Mouse (Mus musculus) liver, embryonic 14.5 days (tissue): ENCODE measurements around the gene Rps4x. TPM values are rescaled to one million over a fixed set of nuclear protein-coding genes. Genes with fewer than 3 reads are reported as not detected.

Experiments used
- ATAC-seq: fragments of 200-750 bp; cut with Nextera tagmentation; 2 replicates; pipeline ENCODE4 v1.8.0; 2017; ENCODE audit warnings: moderate number of reproducible peaks, mild to moderate bottlenecking, moderate library complexity; ENCODE audit not compliant: insufficient read depth
- DNase-seq, 3 experiments: peaks; one replicate each; pipeline ENCODE4 v3.0.0-alpha.2; 2012 to 2013; ENCODE audit warnings: low read depth in 3 of 3, low spot score in 3 of 3
- H3K27ac ChIP-seq: fragments of 300-500 bp; sonication (generic); 2 replicates; pipeline ENCODE4 v1.5.1; 2014; ENCODE audit warnings: moderate library complexity, mild to moderate bottlenecking, control low read depth, inconsistent platforms
- H3K27me3 ChIP-seq: fragments of 300-500 bp; sonication (generic); 2 replicates; pipeline ENCODE4 v1.6.1; 2014; ENCODE audit warnings: mild to moderate bottlenecking, low read length, moderate library complexity; ENCODE audit not compliant: control insufficient read depth, insufficient read depth
- H3K36me3 ChIP-seq: fragments of 300-500 bp; sonication (generic); replicated peaks from 2 replicates; pipeline ENCODE4 v1.6.1; 2014; ENCODE audit warnings: low read depth; ENCODE audit not compliant: control insufficient read depth, insufficient read depth
- H3K4me1 ChIP-seq, 2 experiments: fragments of 200-500 bp in 1 of 2; fragments of 300-500 bp in 1 of 2; sonication (generic) in 1 of 2; replicated peaks; 2 replicates each; pipeline ENCODE4 v1.6.1; 2012 to 2014; ENCODE audit warnings: antibody characterized with exemption in 1 of 2, inconsistent platforms in 1 of 2, low read length in 1 of 2; ENCODE audit not compliant: control insufficient read depth in 2 of 2, insufficient read depth in 2 of 2
- H3K4me2 ChIP-seq: fragments of 300-500 bp; sonication (generic); 2 replicates; pipeline ENCODE4 v1.6.1; 2014; ENCODE audit warnings: low read depth, mild to moderate bottlenecking, control low read depth, moderate library complexity
- H3K4me3 ChIP-seq, 2 experiments: fragments of 200-500 bp in 1 of 2; fragments of 300-500 bp in 1 of 2; sonication (generic) in 1 of 2; 2 replicates each; pipeline ENCODE4 v1.5.1; 2012 to 2014; ENCODE audit warnings: low read depth in 2 of 2, low read length in 2 of 2, mild to moderate bottlenecking in 2 of 2, control low read depth in 1 of 2, inconsistent platforms in 1 of 2, moderate library complexity in 1 of 2; ENCODE audit not compliant: insufficient read depth in 1 of 2
- H3K9ac ChIP-seq: fragments of 300-500 bp; sonication (generic); replicated peaks from 2 replicates; pipeline ENCODE4 v1.6.1; 2014; ENCODE audit warnings: mild to moderate bottlenecking, control low read depth, moderate library complexity
- H3K9me3 ChIP-seq: fragments of 300-500 bp; sonication (generic); 2 replicates; pipeline ENCODE4 v1.6.1; 2016; ENCODE audit warnings: low read length, mixed read lengths; ENCODE audit not compliant: control insufficient read depth
- CTCF ChIP-seq: IDR thresholded peaks from 2 replicates; pipeline ENCODE4 v1.5.1; 2016; ENCODE audit warnings: antibody characterized with exemption, low read depth, control low read depth
- EP300 ChIP-seq: IDR thresholded peaks from 2 replicates; pipeline ENCODE4 v1.6.1; 2016; ENCODE audit warnings: antibody characterized with exemption, low read depth
- WGBS: fragments of 180-500 bp; shearing (Covaris S2); extraction: QIAGEN DNeasy Blood & Tissue Kit; methylation state at CpG from one replicate; pipeline ENCODE4 v1.1.7; 2014; ENCODE audit not compliant: insufficient replicate concordance; 5-methylcytosine and 5-hydroxymethylcytosine counted together
- polyA plus RNA-seq, 2 experiments: library from polyadenylated mRNA; depleted of rRNA in 1 of 2; stranded (reverse) in 1 of 2; unstranded in 1 of 2; fragments of >200 nt; fragmentation: Nextera tagmentation in 1 of 2; extraction: Ambion mirVana in 1 of 2; gene quantifications; 2 replicates each; pipeline versions ENCODE4 v1.2.1 to v1.2.3; 2012 to 2014

The Rps4x gene
- polyA plus RNA-seq, 2 experiments: 625 to 1,018 TPM

GRCm38 (mm10) chrX:102187023-102187699 lies 2.0 kb downstream of the Rps4x start:
- Histone ChIP-seq H3K9me3 (no peaks in the 10 kb centered on the region), H3K36me3 (peaks cover 31% of the 10 kb centered on the region), H3K27ac (peak overlapping the region; percentile 12; the same call in 1 of the 2 replicates), H3K4me2 (peak overlapping the region; percentile 75), H3K27me3 (no peaks in the 10 kb centered on the region), H3K4me1 (peaks cover 0 to 3% of the 10 kb centered on the region in 2 experiments; a peak in 2 of 4 replicates), H3K9ac (peak overlapping the region; percentile 83), H3K4me3 (peak overlapping the region; percentile 66 to 88)
- no peak for ATAC-seq
- no peak for DNase-seq
- WGBS: 20% methylated on average over 11 of the region's 11 CpGs
- TF ChIP-seq CTCF (no peak), EP300 (no peak)

DNA sequence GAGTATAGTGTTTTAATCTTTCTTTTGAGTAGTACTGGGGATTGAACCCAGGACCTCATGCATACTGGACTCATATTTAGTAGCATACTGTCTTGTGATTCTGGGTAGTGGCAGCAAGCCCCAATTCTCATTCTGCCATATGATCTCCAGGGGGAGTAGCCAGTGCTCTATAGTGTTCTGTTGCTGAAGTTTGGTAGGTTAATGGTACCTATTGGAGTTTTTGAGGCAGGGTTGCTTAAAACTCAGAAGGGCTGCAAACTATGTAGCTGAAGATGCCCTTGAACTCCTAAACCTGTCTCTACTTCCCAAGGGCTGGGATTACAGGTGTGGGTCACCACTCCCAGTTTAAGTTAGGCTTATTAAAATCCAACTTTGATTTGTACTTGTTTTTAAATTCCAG lies 6.6 kb downstream of the Rps4x start:
- Histone ChIP-seq H3K4me1 (peaks cover 0 to 3% of the 10 kb centered on the region in 2 experiments; a peak in 2 of 4 replicates), H3K27me3 (no peaks in the 10 kb centered on the region), H3K9me3 (no peaks in the 10 kb centered on the region), H3K27ac (no peak overlapping the region), H3K4me2 (no peak overlapping the region), H3K4me3 (no peak overlapping the region), H3K9ac (no peak overlapping the region), H3K36me3 (peaks cover 31% of the 10 kb centered on the region)
- ATAC-seq (no peak), DNase-seq (no peak)
- TF ChIP-seq EP300 (no peak), CTCF (no peak)

DNA sequence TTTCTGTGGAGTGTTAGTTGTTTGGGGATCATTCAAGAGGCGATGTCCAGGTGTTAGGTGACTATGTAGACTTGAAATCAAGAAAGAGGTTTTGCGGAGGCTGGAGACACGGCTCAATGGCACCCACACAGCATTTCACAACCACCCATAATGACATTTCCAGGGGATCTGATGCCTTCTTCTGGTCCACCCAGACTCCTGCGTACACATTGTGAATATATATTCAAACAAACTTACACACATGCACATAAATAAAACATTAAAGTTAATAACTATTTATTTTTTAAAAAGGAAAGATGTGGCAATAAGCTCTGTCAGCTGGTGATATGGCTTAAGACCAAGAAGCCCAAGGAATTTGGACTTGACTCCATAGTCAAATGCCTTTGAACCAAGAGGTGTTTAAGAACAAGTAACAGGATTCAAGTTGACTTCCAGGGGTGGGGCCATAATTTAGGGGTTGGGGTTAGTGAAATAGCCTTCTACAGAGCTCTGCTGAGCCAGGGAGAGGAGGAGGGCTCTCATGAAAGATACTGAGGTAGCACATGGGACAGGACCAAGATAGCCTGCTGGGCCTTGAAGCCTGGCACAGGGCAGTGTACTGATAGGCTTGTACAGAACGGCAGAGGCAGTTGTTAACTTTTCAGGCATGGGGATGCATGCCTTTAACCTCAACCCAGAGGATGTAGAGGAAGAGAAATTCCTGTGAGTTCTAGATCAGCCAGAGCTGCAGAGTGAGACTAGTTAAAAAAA lies 13.5 kb downstream of the Rps4x start:
- TF ChIP-seq EP300: no peak
- TF ChIP-seq CTCF: no peak
- Histone ChIP-seq H3K4me2 (no peak overlapping the region), H3K4me1 (peaks cover 0 to 4% of the 10 kb centered on the region in 2 experiments; a peak in 2 of 4 replicates), H3K27me3 (no peaks in the 10 kb centered on the region), H3K4me3 (no peak overlapping the region), H3K36me3 (no peaks in the 10 kb centered on the region), H3K27ac (no peak overlapping the region), H3K9ac (no peak overlapping the region), H3K9me3 (no peaks in the 10 kb centered on the region)
- no peak for DNase-seq
- no peak for ATAC-seq
- 66% methylated on average over 5 of the region's 5 CpGs for WGBS

DNA sequence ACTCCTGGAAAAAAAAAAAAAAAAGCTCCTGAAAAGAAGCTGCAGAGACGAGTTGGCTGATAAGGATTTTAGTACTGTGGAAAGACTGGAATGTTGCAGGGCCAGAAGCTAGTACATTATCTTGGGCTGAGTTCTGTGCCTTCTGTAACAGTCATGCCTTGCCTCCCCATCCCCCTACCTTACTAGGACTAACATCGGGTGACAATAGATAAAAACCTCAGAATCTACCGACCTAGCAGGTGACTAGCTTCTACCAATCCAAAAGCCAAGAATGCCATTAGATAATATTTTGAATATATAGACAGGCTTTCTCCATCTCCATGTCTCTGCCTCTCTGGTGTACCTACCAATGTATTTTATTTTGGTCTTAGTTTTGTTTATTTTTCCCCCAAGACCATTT lies 18.3 kb downstream of the Rps4x start:
- Histone ChIP-seq H3K4me2 (no peak overlapping the region), H3K27ac (no peak overlapping the region), H3K27me3 (no peaks in the 10 kb centered on the region), H3K4me3 (no peak overlapping the region), H3K4me1 (peaks cover 2 to 9% of the 10 kb centered on the region in 2 experiments; a peak in 2 of 4 replicates), H3K9me3 (no peaks in the 10 kb centered on the region), H3K36me3 (no peaks in the 10 kb centered on the region), H3K9ac (no peak overlapping the region)
- ATAC-seq (peak; percentile 85), DNase-seq (peak in 2 of 3 experiments; percentile 36 to 42)
- TF ChIP-seq CTCF (no peak), EP300 (peak; percentile 53)
- 23% methylated on average over 3 of the region's 3 CpGs for WGBS

GRCm38 (mm10) chrX:102170135-102170534 lies 19.1 kb downstream of the Rps4x start:
- 0 out of 2 replicates have a peak overlapping the region, but pooled peaks have one; percentile 22 for H3K27ac ChIP-seq
- 46% methylated on average over 3 of the region's 3 CpGs for WGBS

More at GRCm38 (mm10) chrX:102170135-102170534, 19.1 kb downstream of the Rps4x start:
- no peak overlapping the region for H3K4me3 ChIP-seq
- no peaks in the 10 kb centered on the region for H3K27me3 ChIP-seq
- DNase-seq (no peak), ATAC-seq (no peak)
- H3K36me3 ChIP-seq: no peaks in the 10 kb centered on the region
- H3K4me2 ChIP-seq: no peak overlapping the region
- no peaks in the 10 kb centered on the region for H3K9me3 ChIP-seq
- H3K4me1 ChIP-seq: peaks cover 2 to 9% of the 10 kb centered on the region in 2 experiments; a peak in 2 of 4 replicates
- TF ChIP-seq EP300 (no peak), CTCF (peak; percentile 18; the same call in 1 of the 2 replicates)
- H3K9ac ChIP-seq: no peak overlapping the region
